Mouse (Mus musculus) layer of hippocampus, postnatal 25 days (tissue): ENCODE data around the gene Tmem151b. TPM values are rescaled to one million over a fixed set of nuclear protein-coding genes. Genes with fewer than 3 reads are reported as not detected.

Source experiments
- DNase-seq, 2 experiments: peaks; one replicate each; pipeline ENCODE4 v3.0.0; 2022; ENCODE audit warnings: mixed read lengths in 2 of 2, low spot score in 1 of 2; ENCODE audit errors: extremely low spot score in 1 of 2
- total RNA-seq, 2 experiments: library from RNA; stranded (reverse); gene quantifications; 2 replicates each; pipeline ENCODE4 v1.2.3; 2021

The Tmem151b gene
- total RNA-seq, 2 experiments from 2014 or later = 113 to 114 TPM

- no peak for DNase-seq
Observed at GRCm38 (mm10) chr17:45517549-45518215, 31.8 kb downstream of the Tmem151b start.

GRCm38 (mm10) chr17:45517135-45517534, 32.3 kb downstream of the Tmem151b start:
- DNase-seq = no peak

- DNase-seq = peak; percentile 83 to 97
Observed at GRCm38 (mm10) chr17:45516488-45516887, 33.0 kb downstream of the Tmem151b start.

- no peak for DNase-seq
Observed at GRCm38 (mm10) chr17:45515806-45516205, 33.7 kb downstream of the Tmem151b start.

- no peak for DNase-seq
Observed at GRCm38 (mm10) chr17:45515204-45515726, 34.2 kb downstream of the Tmem151b start.

- DNase-seq = no peak
Observed at GRCm38 (mm10) chr17:45511757-45512156, 37.7 kb downstream of the Tmem151b start.

- DNase-seq = no peak
Observed at GRCm38 (mm10) chr17:45510871-45511270, 38.6 kb downstream of the Tmem151b start.

- DNase-seq = peak; percentile 90 to 94
Observed at GRCm38 (mm10) chr17:45506700-45507189, 42.7 kb downstream of the Tmem151b start, which contains the start of gene Aars2. Gene Aars2 (plus strand): TSS chr17:45506841.

- DNase-seq = no peak
Observed at GRCm38 (mm10) chr17:45505941-45506465, 43.5 kb downstream of the Tmem151b start.

GRCm38 (mm10) chr17:45503301-45503973, 46.0 kb downstream of the Tmem151b start:
- DNase-seq = no peak

GRCm38 (mm10) chr17:45502324-45502723, 47.2 kb downstream of the Tmem151b start:
- DNase-seq = no peak

- no peak for DNase-seq
Observed at GRCm38 (mm10) chr17:45500981-45501380, 48.5 kb downstream of the Tmem151b start.

GRCm38 (mm10) chr17:45499516-45499915, 50.0 kb downstream of the Tmem151b start:
- DNase-seq = no peak

- DNase-seq = no peak
Observed at GRCm38 (mm10) chr17:45498397-45498796, 51.1 kb downstream of the Tmem151b start.

GRCm38 (mm10) chr17:45495398-45495797, 54.1 kb downstream of the Tmem151b start:
- DNase-seq = no peak

Other genes starting within 250 kb of the Tmem151b start
- 10 to 100 TPM; 53.4 to 57.4 TPM for gene Cdc5l, start 115.9 kb downstream of the Tmem151b start, total RNA-seq
- 1 to 10 TPM; 4.3 to 5.5 TPM for gene Spats1, start 74.3 kb downstream of the Tmem151b start, total RNA-seq
- gene Aars2, start 42.8 kb downstream of the Tmem151b start, total RNA-seq = 10 to 100 TPM; 21.6 to 22.7 TPM
- 1 to 10 TPM in 1 of 2 experiments, under 1 TPM in 1; 0.74 to 1.2 TPM for gene Tcte1, start 26.2 kb downstream of the Tmem151b start, total RNA-seq
- 1 to 10 TPM; 2.6 to 3.2 TPM for gene Nfkbie, start 6.0 kb upstream of the Tmem151b start, total RNA-seq
- gene Slc35b2, start 14.2 kb upstream of the Tmem151b start, total RNA-seq = 10 to 100 TPM; 36.1 to 38.7 TPM
- gene Hsp90ab1, start 23.6 kb upstream of the Tmem151b start, total RNA-seq = 1,000 to 10,000 TPM; 1,671 to 1,815 TPM
- 10 to 100 TPM; 19.0 to 19.9 TPM for gene Slc29a1, start 49.9 kb upstream of the Tmem151b start, total RNA-seq
- not detected for gene Mymx, start 52.4 kb upstream of the Tmem151b start, total RNA-seq
- under 1 TPM; 0.19 to 0.20 TPM for gene Capn11, start 109.6 kb upstream of the Tmem151b start, total RNA-seq
- 10 to 100 TPM; 40.0 to 40.9 TPM for gene Mrpl14, start 136.6 kb upstream of the Tmem151b start, total RNA-seq
- 100 to 1,000 TPM; 176 to 191 TPM for gene Tmem63b, start 137.2 kb upstream of the Tmem151b start, total RNA-seq
- under 1 TPM in 1 of 2 experiments, not detected in 1; 0.59 TPM for gene 1600014C23Rik, start 184.2 kb upstream of the Tmem151b start, total RNA-seq